Mouse (Mus musculus) ES-Bruce4 (cell line): Measurements from ENCODE around the gene Usf3. TPM values are rescaled to one million over a fixed set of nuclear protein-coding genes. Genes with fewer than 3 reads are reported as not detected.
A peak's percentile ranks its signal among the peaks of the same experiment; 100 is the strongest.

Source experiments
- H3K27ac ChIP-seq: 2 replicates; pipeline ENCODE4 v1.5.1; 2012; ENCODE audit warnings: low read length, inconsistent platforms; ENCODE audit not compliant: insufficient read depth
- H3K27me3 ChIP-seq: 2 replicates; pipeline ENCODE4 v1.6.1; 2012; ENCODE audit warnings: mild to moderate bottlenecking, low read length, inconsistent platforms; ENCODE audit not compliant: control insufficient read depth, poor library complexity, insufficient read depth, severe bottlenecking
- H3K36me3 ChIP-seq: 2 replicates; pipeline ENCODE4 v1.6.1; 2012; ENCODE audit warnings: inconsistent platforms, mild to moderate bottlenecking, low read length, moderate library complexity; ENCODE audit not compliant: control insufficient read depth, poor library complexity, insufficient read depth, severe bottlenecking
- H3K4me1 ChIP-seq: one replicate; pipeline ENCODE4 v1.8.1; 2011; ENCODE audit warnings: low read length; ENCODE audit not compliant: control insufficient read depth, insufficient read depth
- H3K4me3 ChIP-seq: 2 replicates; pipeline ENCODE4 v1.5.1; 2011; ENCODE audit warnings: low read depth, mild to moderate bottlenecking, low read length
- H3K9ac ChIP-seq: 2 replicates; pipeline ENCODE4 v1.6.1; 2012; ENCODE audit warnings: low read depth, mild to moderate bottlenecking, inconsistent platforms; ENCODE audit not compliant: poor library complexity, severe bottlenecking
- H3K9me3 ChIP-seq: replicated peaks from 2 replicates; pipeline ENCODE4 v1.6.1; 2012; ENCODE audit warnings: mild to moderate bottlenecking, low read length, inconsistent platforms; ENCODE audit not compliant: control insufficient read depth, poor library complexity, insufficient read depth, severe bottlenecking
- CTCF ChIP-seq: IDR thresholded peaks from one replicate; pipeline ENCODE4 v1.8.1; 2011; ENCODE audit warnings: low read depth, low read length
- EP300 ChIP-seq: IDR thresholded peaks from 2 replicates; pipeline ENCODE4 v1.6.1; 2011; ENCODE audit warnings: low read depth, low read length; ENCODE audit not compliant: insufficient read depth
- POLR2A ChIP-seq: IDR thresholded peaks from one replicate; pipeline ENCODE4 v1.8.1; 2011; ENCODE audit warnings: low read length; ENCODE audit not compliant: insufficient read depth
- polyA plus RNA-seq: library from polyadenylated mRNA; stranded (reverse); fragments of >200 nt; gene quantifications from 2 replicates; pipeline ENCODE4 v1.2.4, GENCODE M21; 2011; ENCODE audit warnings: low read depth; ENCODE audit not compliant: missing spikeins, insufficient read depth, insufficient read length

The Usf3 gene
- 19.3 and 22.4 TPM in 2 replicates for polyA plus RNA-seq

GRCm38 (mm10) chr16:44173155-44173941 lies at the start of gene Usf3:
Gene Usf3 (plus strand): TSS chr16:44173246.
- H3K9ac ChIP-seq, result peak within 1 kb of the TSS; percentile 87
- no peaks in the 10 kb centered on the region for H3K27me3 ChIP-seq
- H3K27ac ChIP-seq, result peak within 1 kb of the TSS; percentile 85
- no peak for TF ChIP-seq POLR2A
- no peak for TF ChIP-seq CTCF
- no peak for TF ChIP-seq EP300
- peak within 1 kb of the TSS; percentile 89 for H3K4me3 ChIP-seq
- H3K36me3 ChIP-seq, result no peaks in the 10 kb centered on the region
- no peaks in the 10 kb centered on the region for H3K9me3 ChIP-seq
- no peaks in the 10 kb centered on the region for H3K4me1 ChIP-seq

GRCm38 (mm10) chr16:44123786-44124185 lies 49.3 kb upstream of the Usf3 start:
- Histone ChIP-seq H3K4me3 (no peak overlapping the region), H3K9ac (no peak overlapping the region), H3K36me3 (no peaks in the 10 kb centered on the region; the same call in 1 of the 2 replicates), H3K27me3 (no peaks in the 10 kb centered on the region), H3K27ac (no peak overlapping the region), H3K4me1 (peaks cover 2% of the 10 kb centered on the region), H3K9me3 (no peaks in the 10 kb centered on the region)
- TF ChIP-seq POLR2A, result no peak
- TF ChIP-seq EP300, result no peak
- no peak for TF ChIP-seq CTCF

GRCm38 (mm10) chr16:44124713-44125112 lies 48.3 kb upstream of the Usf3 start:
- Histone ChIP-seq H3K27ac (no peak overlapping the region), H3K4me3 (no peak overlapping the region), H3K36me3 (no peaks in the 10 kb centered on the region; the same call in 1 of the 2 replicates), H3K4me1 (peaks cover 2% of the 10 kb centered on the region), H3K9me3 (no peaks in the 10 kb centered on the region), H3K27me3 (no peaks in the 10 kb centered on the region), H3K9ac (no peak overlapping the region)
- TF ChIP-seq EP300 (no peak), CTCF (no peak), POLR2A (no peak)

- Histone ChIP-seq H3K9ac (no peak overlapping the region), H3K4me3 (no peak overlapping the region), H3K36me3 (no peaks in the 10 kb centered on the region; the same call in 1 of the 2 replicates), H3K27me3 (no peaks in the 10 kb centered on the region), H3K9me3 (no peaks in the 10 kb centered on the region), H3K27ac (no peak overlapping the region), H3K4me1 (peaks cover 2% of the 10 kb centered on the region)
- TF ChIP-seq CTCF (no peak), EP300 (no peak), POLR2A (no peak)
Measured at GRCm38 (mm10) chr16:44125436-44125835, 47.6 kb upstream of the Usf3 start.

- TF ChIP-seq CTCF, result no peak
- TF ChIP-seq EP300, result no peak
- TF ChIP-seq POLR2A, result no peak
- Histone ChIP-seq H3K9ac (no peak overlapping the region), H3K4me3 (no peak overlapping the region), H3K27ac (no peak overlapping the region), H3K27me3 (no peaks in the 10 kb centered on the region), H3K9me3 (no peaks in the 10 kb centered on the region), H3K4me1 (peaks cover 2% of the 10 kb centered on the region), H3K36me3 (no peaks in the 10 kb centered on the region; the same call in 1 of the 2 replicates)
Measured at GRCm38 (mm10) chr16:44126437-44126836, 46.6 kb upstream of the Usf3 start.

GRCm38 (mm10) chr16:44132300-44132699 lies 40.7 kb upstream of the Usf3 start:
- H3K27me3 ChIP-seq, result no peaks in the 10 kb centered on the region
- H3K36me3 ChIP-seq, result no peaks in the 10 kb centered on the region; the same call in 1 of the 2 replicates
- no peak overlapping the region for H3K4me3 ChIP-seq
- TF ChIP-seq CTCF, result no peak
- H3K9me3 ChIP-seq, result no peaks in the 10 kb centered on the region
- H3K9ac ChIP-seq, result no peak overlapping the region
- H3K27ac ChIP-seq, result no peak overlapping the region
- H3K4me1 ChIP-seq, result no peaks in the 10 kb centered on the region
